16 mouse cellular contexts compared by ENCODE assay signal in genomic region chr11:90576282-90576972, GRCm38 (mm10).
"Had no signal": no experiment of that assay in that cellular context is flagged by ENCODE, and none has a peak within 500 bp of the region (broad histone marks: within the 10 kb centered on the region; RNA-seq: fewer than 3 reads in every experiment).

No protein-coding gene starts in this region.

- H3K27me3 ChIP-seq: kidney, embryonic 15.5 days; liver, embryonic 13.5 days; neural tube, embryonic 12.5 days; neural tube, embryonic 15.5 days; stomach, embryonic 15.5 days had no signal

- H3K36me3 ChIP-seq: neural tube, embryonic 15.5 days; stomach, embryonic 15.5 days had no signal

- H3K27ac ChIP-seq: layer of hippocampus, adult 2 months; liver, embryonic 13.5 days; neural tube, embryonic 12.5 days; neural tube, embryonic 15.5 days; stomach, embryonic 15.5 days had no signal

- H3K4me1 ChIP-seq: liver, embryonic 13.5 days; neural tube, embryonic 12.5 days; neural tube, embryonic 15.5 days had no signal

- H3K9ac ChIP-seq: kidney, embryonic 15.5 days; liver, embryonic 13.5 days; neural tube, embryonic 12.5 days; neural tube, embryonic 15.5 days; stomach, embryonic 15.5 days had no signal

- H3K9me3 ChIP-seq: kidney, embryonic 15.5 days; liver, embryonic 13.5 days; neural tube, embryonic 12.5 days; neural tube, embryonic 15.5 days; stomach, embryonic 15.5 days had no signal

- DNase-seq: kidney, postnatal 10 days; layer of hippocampus, adult 9-11 months; liver, embryonic 13.5 days; lung, adult 2 months; lung, postnatal 14 days; lung, postnatal 4 days; midbrain, embryonic 14.5 days; right cerebral cortex, adult 18-20 months; right cerebral cortex, postnatal 14 days; spleen, adult 18-20 months; thymus, postnatal 25 days had no signal

- H3K4me3 ChIP-seq: kidney, embryonic 15.5 days; layer of hippocampus, adult 2 months; liver, embryonic 13.5 days; neural tube, embryonic 12.5 days; neural tube, embryonic 15.5 days; stomach, embryonic 15.5 days had no signal

- H3K4me2 ChIP-seq: kidney, embryonic 15.5 days; liver, embryonic 13.5 days; neural tube, embryonic 12.5 days; neural tube, embryonic 15.5 days; stomach, embryonic 15.5 days had no signal
